Mouse (Mus musculus): ENCODE measurements around the gene Olfr143. TPM values are rescaled to one million over a fixed set of nuclear protein-coding genes. Genes with fewer than 3 reads are reported as not detected.

Gene Olfr143
- not detected in 2 replicates for polyA plus RNA-seq (2016; fragmentation: Nextera tagmentation; extraction: Ambion mirVana)

- H3K4me1 ChIP-seq: no peaks in the 10 kb centered on the region
- no peak within 1 kb of the TSS for H3K27ac ChIP-seq
- H3K4me3 ChIP-seq: no peak within 1 kb of the TSS
- no peak within 1 kb of the TSS for H3K4me2 ChIP-seq (replicated peaks)
- no peaks in the 10 kb centered on the region for H3K9me3 ChIP-seq
- no peak for ATAC-seq (ENCODE audit: low FRiP score, low read depth)
- H3K36me3 ChIP-seq: no peaks in the 10 kb centered on the region
- H3K9ac ChIP-seq: no peak within 1 kb of the TSS
- H3K27me3 ChIP-seq (replicated peaks): no peaks in the 10 kb centered on the region
These were observed at the start of gene Olfr143 for GRCm38 (mm10) chr9:38252474-38252873. Olfr143 (plus strand) TSS chr9:38252774.

- WGBS: 72% methylated on average over 3 of the region's 3 CpGs
- H3K9me3 ChIP-seq: no peaks in the 10 kb centered on the region
- no peaks in the 10 kb centered on the region for H3K4me1 ChIP-seq
- no peaks in the 10 kb centered on the region for H3K36me3 ChIP-seq
- no peak within 1 kb of the TSS for H3K4me2 ChIP-seq (replicated peaks)
- H3K4me3 ChIP-seq: no peak within 1 kb of the TSS
- H3K27me3 ChIP-seq (replicated peaks): no peaks in the 10 kb centered on the region
- no peak within 1 kb of the TSS for H3K27ac ChIP-seq
- ATAC-seq (ENCODE audit: low FRiP score, low read depth): no peak
- H3K9ac ChIP-seq: no peak within 1 kb of the TSS
These were observed 44.5 kb upstream of the Olfr143 start, which contains the start of gene Olfr893 for GRCm38 (mm10) chr9:38208065-38208464. Olfr893 (plus strand) TSS chr9:38208365.

GRCm38 (mm10) chr9:38217755-38218154 is 34.8 kb upstream of the Olfr143 start, which contains the start of gene Olfr894:
Olfr894 (plus strand) TSS chr9:38218055.
- no peak within 1 kb of the TSS for H3K9ac ChIP-seq

GRCm38 (mm10) chr9:38267551-38267950 is 15.0 kb downstream of the Olfr143 start, which contains the start of gene Olfr895:
Olfr895 (plus strand) TSS chr9:38267851.
- H3K9ac ChIP-seq: no peak within 1 kb of the TSS
- H3K4me3 ChIP-seq: no peak within 1 kb of the TSS
- H3K36me3 ChIP-seq: no peaks in the 10 kb centered on the region
- H3K27ac ChIP-seq: no peak within 1 kb of the TSS
- no peaks in the 10 kb centered on the region for H3K4me1 ChIP-seq
- no peak within 1 kb of the TSS for H3K4me2 ChIP-seq (replicated peaks)
- H3K9me3 ChIP-seq: no peaks in the 10 kb centered on the region
- ATAC-seq (ENCODE audit: low FRiP score, low read depth): no peak
- no peaks in the 10 kb centered on the region for H3K27me3 ChIP-seq (replicated peaks)

More at GRCm38 (mm10) chr9:38217755-38218154, 34.8 kb upstream of the Olfr143 start, which contains the start of gene Olfr894:
- Histone ChIP-seq H3K4me1 (no peaks in the 10 kb centered on the region), H3K9me3 (no peaks in the 10 kb centered on the region), H3K36me3 (no peaks in the 10 kb centered on the region), H3K4me3 (no peak within 1 kb of the TSS), H3K4me2 (replicated peaks) (no peak within 1 kb of the TSS), H3K27ac (no peak within 1 kb of the TSS), H3K27me3 (replicated peaks) (no peaks in the 10 kb centered on the region)
- ATAC-seq (ENCODE audit: low FRiP score, low read depth): no peak

- no peak within 1 kb of the TSS for H3K4me3 ChIP-seq
- ATAC-seq (ENCODE audit: low FRiP score, low read depth): no peak
- WGBS: 87% methylated on average over 1 of the region's 1 CpGs
- H3K36me3 ChIP-seq: no peaks in the 10 kb centered on the region
- H3K27me3 ChIP-seq (replicated peaks): no peaks in the 10 kb centered on the region
- H3K9ac ChIP-seq: no peak within 1 kb of the TSS
- no peak within 1 kb of the TSS for H3K4me2 ChIP-seq (replicated peaks)
- H3K9me3 ChIP-seq: no peaks in the 10 kb centered on the region
- no peak within 1 kb of the TSS for H3K27ac ChIP-seq
- no peaks in the 10 kb centered on the region for H3K4me1 ChIP-seq
These were observed 38.2 kb downstream of the Olfr143 start, which contains the start of gene Olfr896-ps1 for GRCm38 (mm10) chr9:38290807-38291206. Olfr896-ps1 (plus strand) TSS chr9:38291107.

Other genes starting within 250 kb of the Olfr143 start
- not detected in 2 replicates for gene Olfr883, start 227.0 kb upstream of the Olfr143 start, polyA plus RNA-seq (2016; fragmentation: Nextera tagmentation; extraction: Ambion mirVana)
- gene Olfr884, start 206.2 kb upstream of the Olfr143 start, polyA plus RNA-seq (2016; fragmentation: Nextera tagmentation; extraction: Ambion mirVana): not detected in 2 replicates
- gene Olfr885, start 191.5 kb upstream of the Olfr143 start, polyA plus RNA-seq (2016; fragmentation: Nextera tagmentation; extraction: Ambion mirVana): not detected in 2 replicates
- gene Olfr887, start 168.7 kb upstream of the Olfr143 start, polyA plus RNA-seq (2016; fragmentation: Nextera tagmentation; extraction: Ambion mirVana): not detected in 2 replicates
- gene Olfr888, start 144.6 kb upstream of the Olfr143 start, polyA plus RNA-seq (2016; fragmentation: Nextera tagmentation; extraction: Ambion mirVana): not detected in 2 replicates
- gene Olfr889, start 137.6 kb upstream of the Olfr143 start, polyA plus RNA-seq (2016; fragmentation: Nextera tagmentation; extraction: Ambion mirVana): 0.09 and 0.11 TPM in 2 replicates
- gene Olfr890, start 110.3 kb upstream of the Olfr143 start, polyA plus RNA-seq (2016; fragmentation: Nextera tagmentation; extraction: Ambion mirVana): not detected in 2 replicates
- gene Olfr891, start 72.0 kb upstream of the Olfr143 start, polyA plus RNA-seq (2016; fragmentation: Nextera tagmentation; extraction: Ambion mirVana): not detected in 2 replicates
- gene Olfr893, start 44.4 kb upstream of the Olfr143 start, polyA plus RNA-seq (2016; fragmentation: Nextera tagmentation; extraction: Ambion mirVana): not detected in 2 replicates
- not detected in 2 replicates for gene Olfr894, start 34.7 kb upstream of the Olfr143 start, polyA plus RNA-seq (2016; fragmentation: Nextera tagmentation; extraction: Ambion mirVana)
- gene Olfr895, start 15.1 kb downstream of the Olfr143 start, polyA plus RNA-seq (2016; fragmentation: Nextera tagmentation; extraction: Ambion mirVana): not detected in 2 replicates
- gene Olfr896-ps1, start 38.3 kb downstream of the Olfr143 start, polyA plus RNA-seq (2016; fragmentation: Nextera tagmentation; extraction: Ambion mirVana): not detected in 2 replicates
- gene Olfr25, start 76.3 kb downstream of the Olfr143 start, polyA plus RNA-seq (2016; fragmentation: Nextera tagmentation; extraction: Ambion mirVana): not detected in 2 replicates
- not detected in 2 replicates for gene Olfr898, start 95.6 kb downstream of the Olfr143 start, polyA plus RNA-seq (2016; fragmentation: Nextera tagmentation; extraction: Ambion mirVana)
- not detected in 2 replicates for gene Olfr250, start 114.1 kb downstream of the Olfr143 start, polyA plus RNA-seq (2016; fragmentation: Nextera tagmentation; extraction: Ambion mirVana)
- gene Olfr251, start 124.3 kb downstream of the Olfr143 start, polyA plus RNA-seq (2016; fragmentation: Nextera tagmentation; extraction: Ambion mirVana): not detected in 2 replicates
- gene Olfr147, start 148.9 kb downstream of the Olfr143 start, polyA plus RNA-seq (2016; fragmentation: Nextera tagmentation; extraction: Ambion mirVana): not detected in 2 replicates
- gene Olfr901, start 176.7 kb downstream of the Olfr143 start, polyA plus RNA-seq (2016; fragmentation: Nextera tagmentation; extraction: Ambion mirVana): not detected in 2 replicates
- not detected in 2 replicates for gene Olfr902, start 194.9 kb downstream of the Olfr143 start, polyA plus RNA-seq (2016; fragmentation: Nextera tagmentation; extraction: Ambion mirVana)
- not detected in 2 replicates for gene Olfr904, start 210.4 kb downstream of the Olfr143 start, polyA plus RNA-seq (2016; fragmentation: Nextera tagmentation; extraction: Ambion mirVana)
- not detected in 2 replicates for gene Olfr905, start 218.3 kb downstream of the Olfr143 start, polyA plus RNA-seq (2016; fragmentation: Nextera tagmentation; extraction: Ambion mirVana)
- gene Olfr906, start 234.3 kb downstream of the Olfr143 start, polyA plus RNA-seq (2016; fragmentation: Nextera tagmentation; extraction: Ambion mirVana): not detected in 2 replicates
- gene Olfr907, start 243.0 kb downstream of the Olfr143 start, polyA plus RNA-seq (2016; fragmentation: Nextera tagmentation; extraction: Ambion mirVana): not detected in 2 replicates

All from neural tube, embryonic 12.5 days (tissue).